Mouse (Mus musculus): ENCODE measurements around the gene Sh3bgrl.

Gene Sh3bgrl

DNA sequence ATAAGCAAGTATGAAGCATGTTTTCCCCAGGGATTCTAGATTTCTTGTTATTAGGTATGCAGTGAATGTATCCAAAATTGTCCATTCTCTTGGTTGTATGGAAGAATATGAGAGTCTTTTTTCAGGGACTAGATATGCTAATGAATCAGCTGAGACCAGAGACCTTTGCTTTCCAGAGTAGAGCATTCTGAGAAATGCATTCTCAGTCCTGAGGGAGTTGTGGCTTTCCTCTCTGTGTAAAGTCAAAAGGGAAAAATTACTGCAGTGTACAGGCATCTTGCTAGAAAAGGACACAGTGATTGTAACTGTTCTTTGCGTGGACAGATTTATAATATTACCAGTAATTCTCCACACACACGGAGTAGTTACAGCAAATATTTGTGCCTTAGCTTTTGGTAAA lies 38.3 kb downstream of the Sh3bgrl start:
- no peak for DNase-seq

DNA sequence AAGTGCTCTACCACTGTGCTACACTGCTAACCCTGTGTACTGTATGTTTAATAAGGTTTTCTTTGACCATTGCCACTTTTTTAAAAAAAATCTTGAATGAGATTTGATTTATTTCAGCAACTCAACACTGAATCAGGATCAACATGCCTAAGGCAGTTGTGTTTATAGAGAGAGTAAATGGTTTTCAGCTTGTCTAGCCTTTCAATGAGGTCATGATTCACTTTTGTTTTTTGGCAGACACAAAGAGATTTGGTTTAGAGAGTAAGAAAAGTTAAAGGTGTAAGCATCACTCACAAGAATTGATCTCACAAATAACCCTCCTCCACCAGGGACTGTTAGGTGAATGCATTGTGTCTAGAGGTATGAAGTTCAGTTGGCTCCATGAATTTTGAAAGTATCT lies 41.1 kb downstream of the Sh3bgrl start:
- DNase-seq = no peak

DNA sequence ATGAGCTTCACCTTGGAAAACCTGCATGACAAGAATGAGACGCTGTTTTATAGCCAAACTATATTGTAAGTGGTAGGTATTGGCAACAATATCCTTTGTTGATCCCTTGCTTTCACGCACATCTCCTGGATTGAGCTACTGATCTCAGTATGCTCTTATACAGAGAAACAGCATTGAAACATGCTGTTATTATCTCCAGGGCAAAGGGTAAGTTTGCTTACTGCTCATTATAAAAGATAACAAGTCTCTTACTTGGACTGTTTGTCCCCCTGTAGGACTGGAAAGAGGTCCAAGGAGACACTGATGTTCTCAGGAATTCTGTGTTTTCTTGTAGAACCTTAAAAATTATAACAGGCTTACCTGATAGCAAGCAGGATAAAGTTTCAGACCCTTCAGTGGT lies 41.7 kb downstream of the Sh3bgrl start:
- no peak for DNase-seq

DNA sequence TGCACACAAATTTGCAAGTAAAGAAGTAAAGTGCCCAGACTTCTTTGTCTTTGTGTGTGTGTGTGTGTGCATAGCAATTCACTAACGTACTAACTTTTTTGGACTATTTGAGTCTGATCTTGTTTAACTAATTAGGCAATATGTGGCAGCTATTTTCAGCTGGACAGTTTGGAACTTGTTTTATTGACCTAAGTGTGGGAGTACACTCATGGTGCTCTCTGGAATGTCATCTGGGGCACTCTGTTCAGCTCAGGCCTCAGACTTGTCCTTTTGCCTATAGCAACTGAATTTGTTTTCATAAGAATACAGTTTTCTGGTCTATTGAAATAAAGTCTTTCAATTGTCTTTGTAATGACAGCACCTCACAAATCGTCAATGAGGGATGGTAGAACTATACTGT lies 42.1 kb downstream of the Sh3bgrl start:
- no peak for DNase-seq

DNA sequence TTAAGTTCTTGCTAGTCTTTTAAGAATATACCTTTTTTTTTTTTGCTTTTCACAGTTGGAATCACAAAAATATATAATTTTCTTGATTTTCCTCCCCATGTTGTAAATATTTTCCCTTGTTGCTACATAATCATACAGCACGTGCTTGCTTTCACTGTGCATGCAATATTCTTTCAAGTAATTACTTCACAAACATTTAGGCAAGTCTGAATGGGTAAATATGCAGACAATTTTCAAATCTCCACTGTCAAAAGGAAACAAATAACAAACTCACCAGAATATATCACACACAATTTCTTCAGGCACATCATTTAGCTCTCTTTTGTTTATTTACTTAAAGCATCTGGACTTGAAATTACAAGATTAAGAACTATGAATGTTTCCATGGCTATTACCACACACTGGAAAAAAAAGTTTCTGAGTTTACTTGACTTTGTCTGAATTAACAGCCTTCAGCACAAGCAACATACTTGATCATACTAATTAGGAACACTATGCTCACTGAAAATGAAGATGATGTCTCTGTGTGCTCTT lies 46.2 kb downstream of the Sh3bgrl start:
- no peak for DNase-seq

DNA sequence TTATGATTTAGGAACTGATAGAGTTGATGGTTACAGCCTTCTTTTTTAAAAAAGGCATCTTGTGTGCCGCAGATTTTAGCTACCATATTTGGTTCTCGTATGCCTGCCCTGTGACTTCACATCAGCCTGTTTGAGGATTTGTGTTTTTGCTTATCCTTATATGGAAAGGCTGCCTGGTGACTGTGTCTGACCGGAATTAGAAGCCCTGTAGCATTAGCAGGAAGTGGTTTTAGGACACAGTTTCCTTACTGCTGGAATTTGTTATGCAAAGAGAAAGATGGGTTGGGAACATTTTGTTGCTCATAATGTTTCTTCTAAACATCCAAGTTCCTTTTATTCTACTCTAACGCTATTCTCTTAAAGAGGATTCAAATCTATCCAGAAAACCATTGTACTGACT lies 47.1 kb downstream of the Sh3bgrl start:
- no peak for DNase-seq

DNA sequence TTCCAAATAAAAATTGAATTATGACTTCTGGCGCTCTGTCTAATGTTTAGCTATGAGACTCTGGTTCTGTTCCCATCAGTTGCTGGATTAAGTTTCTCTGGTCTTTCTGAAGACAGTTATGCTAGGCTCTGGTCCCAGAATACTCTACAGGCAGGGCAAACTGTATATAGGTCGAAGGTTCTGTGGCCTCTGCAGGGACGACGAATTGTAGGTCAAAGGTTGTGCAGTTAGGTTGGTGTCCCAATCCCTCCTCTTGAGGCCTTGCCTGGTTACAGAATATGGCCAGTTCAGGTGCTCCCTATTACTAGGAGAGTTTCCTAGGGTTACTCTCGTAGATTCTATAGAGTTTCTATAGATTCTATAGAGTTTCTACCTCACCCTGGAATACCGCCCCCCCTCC lies 50.6 kb downstream of the Sh3bgrl start:
- no peak for DNase-seq

DNA sequence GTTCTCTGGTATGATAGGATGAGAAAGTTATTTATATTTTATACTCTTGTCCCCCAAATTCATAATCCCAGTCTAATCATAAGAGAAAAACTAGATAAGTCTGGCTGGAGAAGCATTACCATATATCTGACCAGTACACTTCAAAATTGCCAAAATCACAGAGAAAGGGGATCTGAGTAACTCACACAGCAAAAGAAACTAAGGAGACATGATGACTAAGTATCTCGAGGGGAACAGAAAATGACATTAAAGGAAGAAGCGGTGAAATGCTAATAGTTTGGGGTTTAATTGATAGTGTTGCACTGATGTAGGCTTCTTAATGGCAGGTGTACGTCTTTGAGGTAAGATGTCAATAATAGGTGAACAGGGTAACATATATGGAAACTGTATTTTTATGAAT lies 51.9 kb downstream of the Sh3bgrl start:
- DNase-seq = no peak

DNA sequence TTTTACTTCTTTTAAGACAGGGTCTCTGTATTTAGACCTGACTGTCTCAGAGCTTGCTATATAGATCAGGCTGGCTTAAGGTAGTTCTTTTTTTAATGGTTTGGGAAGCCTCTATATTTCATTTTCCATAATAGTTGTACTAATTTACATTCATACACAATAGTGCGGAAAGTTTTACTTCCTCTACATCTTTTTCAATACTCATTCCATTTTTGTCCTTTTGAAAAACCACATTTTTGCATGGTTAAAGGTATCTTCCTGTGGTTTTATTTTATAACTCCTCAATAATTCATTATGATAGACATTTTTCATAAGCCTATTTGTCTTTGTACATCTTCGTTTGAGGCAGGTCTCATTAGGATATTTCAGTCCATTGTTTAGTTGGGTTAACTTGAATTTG lies 56.1 kb downstream of the Sh3bgrl start:
- DNase-seq = no peak

DNA sequence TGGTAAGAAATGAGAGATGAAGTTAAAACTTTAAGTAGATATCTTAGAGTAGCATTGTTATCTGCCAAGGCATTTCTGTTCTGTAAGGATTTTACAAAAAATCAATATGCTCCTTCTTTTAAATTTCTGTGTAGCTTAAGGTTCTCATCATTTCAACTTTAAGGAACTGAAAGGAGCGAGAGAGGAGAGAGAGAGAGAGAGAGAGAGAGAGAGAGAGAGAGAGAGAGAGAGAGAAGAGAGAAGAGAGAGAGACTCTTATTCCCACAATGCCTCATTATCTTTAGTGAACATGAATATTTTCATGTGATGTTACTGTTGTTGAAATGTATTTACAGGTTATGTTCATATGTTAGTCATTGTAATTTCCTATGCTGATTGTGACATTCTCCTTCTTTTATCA lies 65.2 kb downstream of the Sh3bgrl start:
- DNase-seq = no peak

DNA sequence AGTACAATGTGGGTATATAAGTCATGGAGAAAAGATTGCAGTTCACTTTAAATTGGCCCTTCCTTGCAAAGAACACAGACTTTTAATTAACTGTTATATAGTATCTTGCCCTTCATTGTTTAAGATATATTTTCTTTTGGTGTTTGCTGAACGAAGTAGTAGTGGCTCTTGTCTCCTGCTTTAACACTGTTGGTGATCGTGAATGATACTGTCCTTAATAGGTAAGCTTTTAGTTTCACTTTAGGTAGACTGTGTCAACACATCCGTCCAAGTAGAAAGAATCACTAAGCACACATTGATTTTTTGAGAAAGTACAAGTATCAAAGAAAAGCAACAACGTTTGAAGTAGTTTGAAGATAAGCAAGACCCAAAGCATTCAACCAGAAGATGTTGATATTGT lies 65.7 kb downstream of the Sh3bgrl start:
- no peak for DNase-seq

DNA sequence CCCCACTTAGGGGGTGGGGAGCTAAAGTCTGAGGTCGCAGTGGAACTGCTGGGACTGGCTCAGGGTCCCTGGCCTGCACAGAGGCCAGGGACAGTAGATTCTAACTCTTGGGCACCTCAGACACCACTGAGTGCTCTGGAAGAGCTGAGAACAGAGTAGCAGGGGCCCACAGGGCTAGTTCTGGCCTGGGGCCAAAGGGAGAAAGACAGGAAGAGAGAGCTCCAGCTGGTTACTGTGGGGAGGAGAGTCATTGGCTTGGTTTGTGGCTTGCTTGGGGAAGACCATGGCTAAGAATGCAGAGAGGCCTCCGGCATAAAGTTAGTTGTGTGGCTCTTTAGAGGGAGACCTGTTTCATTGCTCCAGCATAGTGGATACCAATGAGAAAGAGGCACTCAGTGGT lies 79.9 kb downstream of the Sh3bgrl start:
- peak; percentile 1 for DNase-seq

DNA sequence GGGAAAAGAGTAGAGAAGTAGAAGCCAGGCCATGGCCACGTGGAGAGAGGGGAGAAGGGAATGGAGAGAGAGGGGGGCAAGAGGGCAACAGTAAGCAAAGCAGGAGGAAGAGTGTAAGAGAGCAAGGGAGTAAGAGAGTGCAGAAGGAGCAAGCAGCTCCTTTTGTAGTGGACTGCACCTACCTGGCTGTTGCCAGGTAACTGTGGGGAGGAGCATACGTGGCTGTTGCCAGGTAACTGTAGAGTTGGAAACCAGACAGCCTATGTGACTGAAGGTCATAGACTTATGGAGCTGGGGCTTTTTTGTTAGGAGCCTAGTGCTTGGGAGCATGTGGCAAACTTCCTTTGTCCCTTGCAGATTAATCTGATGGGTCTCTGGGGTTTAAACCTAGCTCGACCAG lies 80.3 kb downstream of the Sh3bgrl start:
- DNase-seq = no peak

DNA sequence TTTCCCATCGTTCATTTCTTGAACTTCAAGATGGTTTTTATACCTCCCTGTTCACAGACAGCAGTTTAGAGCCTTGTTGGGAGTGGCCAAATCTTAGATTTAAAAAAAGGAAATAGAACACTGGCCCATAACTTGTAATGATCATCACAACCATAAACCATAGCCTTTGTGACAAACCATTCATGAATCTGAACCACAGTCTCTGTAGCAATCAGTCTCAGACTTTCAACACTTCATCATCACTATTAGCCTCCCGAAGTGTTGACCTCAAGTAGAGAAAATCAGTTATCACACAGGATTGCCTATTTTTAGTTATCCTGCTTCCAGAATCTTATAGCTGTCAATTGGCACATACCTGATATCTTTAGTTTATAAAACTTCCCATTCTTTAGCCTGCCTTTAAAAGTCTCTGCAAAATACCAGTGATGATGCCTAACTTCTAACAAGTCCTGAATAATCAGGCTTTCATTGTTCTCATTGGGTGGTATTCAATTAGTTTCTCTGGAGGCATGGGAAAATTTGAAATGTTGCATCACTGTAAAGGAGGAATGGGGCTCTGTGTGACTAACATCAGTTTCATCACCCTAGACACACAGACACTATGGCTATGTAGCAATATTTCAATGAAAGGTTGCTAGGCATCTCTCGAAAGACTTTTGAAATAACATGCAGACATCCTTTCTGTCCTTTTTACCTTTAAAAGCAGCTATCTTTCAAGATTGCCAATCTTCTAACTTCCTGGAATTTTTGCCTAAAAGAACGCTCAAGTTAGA lies 89.7 kb downstream of the Sh3bgrl start:
- no peak for DNase-seq

DNA sequence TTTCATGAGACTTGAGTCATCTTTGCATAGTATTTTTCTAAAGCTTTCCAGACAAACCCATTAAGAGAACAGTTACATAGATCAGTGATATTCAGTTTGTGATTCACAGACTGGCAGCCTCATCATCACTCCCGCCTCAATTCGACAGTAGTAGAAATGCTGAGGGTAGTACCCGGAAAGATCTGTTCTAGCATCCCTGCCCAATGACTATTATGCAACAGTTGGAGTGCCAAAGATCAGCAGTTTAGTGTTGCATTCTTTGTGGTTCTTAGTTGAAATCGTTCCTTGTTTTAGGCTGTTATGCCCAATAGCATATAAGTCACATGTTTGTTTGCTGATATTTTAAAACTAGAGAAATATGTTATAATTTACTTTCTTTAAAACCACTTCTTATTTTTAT lies 94.4 kb downstream of the Sh3bgrl start:
- DNase-seq = no peak

DNA sequence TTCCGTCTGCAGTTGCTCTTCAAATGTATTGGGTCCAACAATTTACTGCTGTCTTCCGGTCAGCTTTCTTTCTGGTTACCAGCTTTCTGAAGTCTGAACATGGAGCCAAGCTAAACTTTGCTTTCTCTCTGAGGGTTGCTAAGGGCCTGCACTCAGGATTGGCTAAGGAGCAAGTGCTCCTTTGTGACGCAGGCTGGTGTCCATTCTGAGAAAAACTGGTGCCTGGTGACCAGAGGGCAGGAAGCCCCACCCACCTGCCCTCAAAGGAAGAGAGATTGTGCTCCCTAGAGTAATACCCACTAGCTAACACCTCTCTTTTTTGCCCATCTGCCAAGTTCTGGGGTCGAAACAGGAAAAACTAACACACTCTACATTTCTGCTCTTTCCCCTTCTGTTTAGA lies 95.8 kb downstream of the Sh3bgrl start:
- no peak for DNase-seq

DNA sequence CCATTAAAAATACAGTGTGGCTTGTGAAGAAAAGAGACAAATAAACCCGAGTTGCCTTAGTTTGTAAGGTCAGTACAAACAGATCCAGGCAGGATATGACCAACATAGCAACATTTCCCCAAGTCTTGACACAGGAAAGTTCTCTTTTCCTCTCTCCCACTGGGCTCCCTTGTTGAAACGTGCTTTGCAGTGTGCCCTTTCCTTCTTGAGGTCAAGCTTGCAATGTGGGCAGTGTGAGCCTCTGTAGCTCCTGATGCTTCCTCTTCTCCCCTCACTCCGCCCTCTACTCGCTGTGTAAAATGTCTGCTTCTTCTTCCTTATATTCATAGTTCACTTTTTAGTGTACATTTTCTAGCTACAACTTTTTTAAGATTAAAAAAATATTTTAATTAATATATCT lies 96.3 kb downstream of the Sh3bgrl start:
- no peak for DNase-seq

DNA sequence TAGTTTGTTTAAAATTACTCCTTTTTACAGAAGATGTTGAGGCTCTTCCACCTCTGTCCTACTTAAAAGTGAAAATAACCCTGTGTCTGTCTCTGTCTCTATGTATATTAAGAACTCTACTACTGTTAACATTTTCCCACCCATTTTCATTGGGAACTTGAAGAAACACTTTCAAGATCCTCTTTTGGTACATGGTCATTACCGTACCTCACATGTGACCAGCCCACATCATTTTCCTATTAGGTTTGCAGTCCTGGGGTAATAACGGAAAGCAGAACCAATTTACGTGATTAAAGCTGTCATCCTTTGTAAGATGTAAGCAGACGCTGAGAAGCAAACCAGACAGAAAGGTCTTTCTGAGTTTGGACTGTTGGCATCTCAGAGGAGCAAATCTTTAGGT lies 101.3 kb downstream of the Sh3bgrl start, which contains the start of gene Gm6377:
TSS of gene Gm6377 (plus strand) at position 289 of the 400 bp plus-strand sequence.
- no peak for DNase-seq

DNA sequence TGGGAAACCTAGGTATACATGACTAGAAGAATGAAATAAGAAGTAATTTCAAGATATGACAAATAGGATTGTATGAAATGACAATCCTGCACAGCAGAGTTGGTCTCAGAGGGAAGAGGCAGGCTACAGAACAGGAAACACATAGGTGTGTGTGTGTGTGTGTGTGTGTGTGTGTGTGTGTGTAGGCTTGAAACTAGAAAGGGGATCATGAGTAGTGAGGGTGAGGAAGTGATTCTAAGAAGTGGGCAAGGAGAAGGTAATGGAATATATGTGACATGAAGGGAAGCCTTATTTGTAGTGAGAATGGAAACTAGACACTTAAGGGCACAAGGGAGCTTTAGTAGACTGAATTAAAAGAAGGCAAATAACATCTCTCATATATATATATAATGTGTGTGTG lies 112.7 kb downstream of the Sh3bgrl start:
- DNase-seq = no peak

DNA sequence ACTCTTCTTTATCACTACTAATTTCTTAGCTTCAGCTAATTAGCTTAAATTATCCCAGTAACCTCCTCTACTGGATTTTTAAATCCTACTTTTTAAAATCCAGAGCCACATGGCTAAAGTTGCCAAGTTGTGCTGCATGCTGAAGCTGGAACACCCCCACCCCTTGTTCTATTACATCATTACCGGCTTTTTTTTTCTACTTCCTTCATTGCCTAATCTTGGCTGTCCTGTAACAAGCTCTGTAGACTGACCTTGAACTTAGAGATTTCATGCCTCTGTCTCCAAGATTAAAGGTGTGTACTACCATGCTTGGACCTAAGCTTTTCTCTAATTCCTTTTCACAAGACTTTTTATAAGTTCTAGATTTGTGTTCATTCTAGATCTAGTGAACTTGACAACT lies 133.6 kb downstream of the Sh3bgrl start:
- no peak for DNase-seq

DNA sequence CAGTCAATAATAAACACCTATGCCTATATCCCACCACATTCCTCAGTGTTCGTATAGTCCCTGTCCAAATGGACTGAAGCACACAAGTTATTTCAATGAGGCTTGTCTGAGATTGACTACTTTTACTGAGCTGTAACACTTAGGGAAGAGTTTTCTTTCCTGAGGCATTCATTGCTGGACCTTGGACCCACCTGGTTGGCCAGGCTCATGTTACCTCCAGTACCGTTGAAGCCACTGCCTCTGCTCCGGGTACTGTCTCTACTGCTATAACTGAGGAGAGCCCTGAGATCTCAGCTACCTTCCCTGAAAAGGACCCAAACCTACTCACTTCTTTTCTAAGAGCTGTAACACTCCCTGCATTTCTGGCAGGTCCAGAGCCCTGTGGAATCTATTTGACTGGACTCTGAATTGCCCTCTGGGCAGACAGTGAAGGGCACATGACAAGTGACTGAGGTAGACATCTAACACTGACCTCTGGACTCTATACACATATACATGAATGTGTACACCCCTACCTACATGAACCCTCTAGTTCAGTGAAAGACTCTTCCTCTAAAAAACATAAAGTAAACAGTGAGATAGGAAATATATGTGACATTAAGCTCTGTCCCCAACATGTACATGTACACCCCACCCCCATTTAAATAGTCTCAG lies 140.3 kb downstream of the Sh3bgrl start:
- no peak for DNase-seq

DNA sequence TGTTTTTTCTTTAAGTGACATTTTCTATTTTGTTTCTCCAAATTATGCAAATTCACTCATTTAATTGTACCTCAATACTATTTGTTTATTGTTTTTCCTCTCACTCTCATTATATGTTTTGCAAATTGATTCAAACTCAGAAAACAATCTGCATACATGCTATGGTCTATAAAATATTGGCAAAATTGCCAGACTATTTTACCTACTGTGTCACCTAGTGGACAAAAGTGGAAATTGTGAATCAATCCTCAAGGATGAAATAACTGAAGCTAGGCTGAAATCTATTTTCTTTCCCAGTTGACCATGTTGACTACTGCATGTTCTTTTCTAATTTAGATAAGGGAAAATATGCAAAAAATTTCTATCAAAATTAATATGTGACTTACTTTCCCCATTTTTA lies 143.0 kb downstream of the Sh3bgrl start:
- DNase-seq = no peak

All from right cerebral cortex, postnatal 4 days (tissue).